Mouse (Mus musculus) megakaryocyte progenitor cell, adult 5-6 weeks (primary cell): ENCODE results near the gene Iapp. TPM values are rescaled to one million over a fixed set of nuclear protein-coding genes. Genes with fewer than 3 reads are reported as not detected.
"Not testable (repeated sequence)": the region's sequence is repeated elsewhere in the genome, so short reads cannot be mapped to it uniquely, and the experiment has no call there.

Experiments
- ATAC-seq: replicated peaks from 2 replicates; pipeline ENCODE4 v1.8.0; 2016; ENCODE audit warnings: mild to moderate bottlenecking, moderate TSS enrichment, inconsistent platforms; ENCODE audit not compliant: poor library complexity
- total RNA-seq, 2 experiments: library from RNA; stranded (forward) in 1 of 2; stranded (reverse) in 1 of 2; fragments of 157-497, 149-512 nt in 1 of 2; fragments of 200-1000 nt in 1 of 2; gene quantifications; 2 replicates each; pipeline versions ENCODE4 v1.2.3 to v1.2.4; 2015 to 2017

Gene Iapp
- total RNA-seq (2015) (not detected in 2 replicates), total RNA-seq (2017) (not detected in 2 replicates)

DNA sequence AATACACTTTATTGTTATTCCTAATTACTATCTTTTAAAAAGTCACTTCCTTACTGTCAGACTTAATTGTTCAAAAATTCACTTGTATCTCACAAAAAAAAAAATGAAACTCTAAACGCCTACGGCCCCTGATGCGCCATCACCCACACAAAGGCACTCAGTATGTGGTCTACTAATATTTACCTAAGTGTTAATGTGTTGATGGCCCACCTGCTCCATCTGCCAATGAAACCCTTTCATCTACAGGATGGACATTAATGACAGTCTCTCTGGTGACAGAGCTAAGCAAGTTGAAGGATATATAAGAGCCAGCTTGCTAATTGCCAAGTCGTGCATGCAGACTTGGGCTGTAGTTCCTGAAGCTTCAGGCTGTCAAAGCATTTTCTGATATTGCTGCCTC is at the start of gene Iapp:
TSS of gene Iapp (plus strand) at position 326 of the 400 bp plus-strand sequence.
- ATAC-seq: no peak

DNA sequence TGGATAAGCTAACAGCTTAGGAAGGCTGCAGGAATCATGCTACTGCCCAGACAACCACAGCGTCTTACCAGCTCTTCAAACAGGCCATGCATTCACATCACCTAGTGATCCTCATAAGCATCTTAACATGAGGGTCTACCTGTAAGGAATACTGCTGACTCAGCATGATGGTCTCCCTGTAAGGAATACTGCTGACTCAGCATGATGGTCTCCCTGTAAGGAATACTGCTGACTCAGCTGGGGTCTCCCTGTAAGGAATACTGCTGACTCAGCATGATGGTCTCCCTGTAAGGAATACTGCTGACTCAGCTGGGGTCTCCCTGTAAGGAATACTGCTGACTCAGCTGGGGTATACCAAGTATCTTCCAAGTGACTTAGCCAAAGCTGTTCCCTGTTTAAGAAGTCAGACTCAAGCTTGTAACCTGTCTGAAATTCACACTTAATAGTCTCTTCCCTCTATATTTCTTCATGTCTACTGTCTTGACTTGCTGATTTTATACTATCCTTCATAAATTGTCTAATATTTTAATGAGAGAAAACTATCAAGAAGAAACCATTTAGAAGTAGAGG is 47.4 kb upstream of the Iapp start:
- ATAC-seq: not testable (repeated sequence)

DNA sequence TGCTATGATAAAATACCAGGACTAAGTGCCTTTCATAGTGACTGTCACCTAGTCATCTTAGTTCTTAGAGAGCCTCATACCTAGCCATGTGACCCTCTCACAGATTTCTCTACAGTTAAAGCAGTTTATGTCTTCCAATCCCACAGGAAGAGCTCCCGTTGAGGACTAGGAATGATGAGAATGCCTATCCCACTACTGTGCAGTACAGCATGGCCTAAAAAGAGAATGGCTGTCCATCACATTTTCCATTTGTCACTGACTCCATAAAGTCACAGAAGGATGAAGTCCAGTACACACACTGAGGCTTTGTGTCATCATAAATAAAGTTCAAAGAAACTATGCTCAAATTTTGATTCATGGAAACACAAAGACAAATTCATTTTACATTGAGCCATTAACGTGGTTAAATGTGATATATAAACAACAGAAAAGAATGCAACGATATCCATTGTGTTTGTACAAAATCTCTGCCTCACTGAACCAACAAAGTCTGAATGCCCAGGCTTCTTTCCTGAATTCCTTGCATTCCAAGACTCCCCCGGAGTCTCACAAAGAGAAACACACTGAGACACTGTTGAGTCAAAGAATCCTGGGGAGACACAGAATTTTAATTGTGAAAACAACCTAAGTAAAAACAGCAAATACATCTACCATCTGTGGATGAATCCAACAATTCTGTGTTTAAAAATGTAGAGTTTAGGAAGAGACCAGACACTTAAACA is 22.3 kb upstream of the Iapp start:
- no peak for ATAC-seq

DNA sequence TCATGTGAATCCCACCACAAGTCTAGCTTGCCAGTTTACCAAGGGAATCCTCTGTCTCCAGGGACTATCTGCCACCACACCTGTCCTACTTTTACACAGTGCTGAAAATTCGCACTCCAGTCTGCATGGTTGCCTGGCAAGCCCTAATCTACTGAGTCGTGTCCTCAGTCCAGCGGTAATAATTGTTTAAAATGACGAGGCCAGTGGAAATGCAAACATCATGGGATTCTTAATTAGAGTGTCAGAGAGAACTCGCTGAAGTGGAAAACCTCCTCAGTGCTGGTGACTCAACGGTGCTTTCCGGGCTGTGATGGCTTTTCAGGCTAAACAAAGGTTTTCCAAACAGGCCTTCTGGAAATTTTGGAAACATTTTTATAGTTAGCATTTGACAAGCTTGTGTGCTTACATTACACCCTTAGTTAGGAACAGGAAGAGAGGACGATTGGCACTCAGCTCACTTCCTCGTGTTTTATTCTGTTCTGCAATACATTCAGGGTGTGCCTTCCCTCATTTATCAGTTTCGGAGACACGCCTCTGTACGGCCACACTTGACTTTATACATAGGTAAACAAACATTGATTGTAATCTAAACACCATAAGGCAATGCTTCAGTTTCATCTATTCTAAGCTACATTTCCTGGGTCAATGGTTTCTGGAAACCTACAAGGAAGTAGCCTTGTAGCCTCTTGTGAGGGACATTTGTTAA is 8.7 kb upstream of the Iapp start:
- ATAC-seq: no peak

DNA sequence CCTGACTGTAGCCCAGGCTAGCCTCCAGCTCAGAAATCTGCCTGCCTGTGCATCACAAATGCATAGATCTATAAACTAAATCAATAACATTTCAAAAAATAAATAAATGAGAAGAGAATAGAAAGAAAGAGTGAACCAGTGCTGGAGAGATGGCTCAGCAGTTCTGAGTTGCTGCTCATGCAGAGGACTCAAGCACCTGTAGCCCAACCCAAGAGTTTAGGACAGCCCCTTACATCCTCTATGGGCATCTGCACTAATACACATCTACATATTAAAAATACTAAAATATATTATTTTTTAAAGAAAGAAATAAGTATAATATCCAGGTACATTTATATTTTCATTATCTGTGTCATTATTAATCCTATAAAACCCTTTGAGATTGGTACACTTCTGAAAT is 6.9 kb downstream of the Iapp start:
- no peak for ATAC-seq

DNA sequence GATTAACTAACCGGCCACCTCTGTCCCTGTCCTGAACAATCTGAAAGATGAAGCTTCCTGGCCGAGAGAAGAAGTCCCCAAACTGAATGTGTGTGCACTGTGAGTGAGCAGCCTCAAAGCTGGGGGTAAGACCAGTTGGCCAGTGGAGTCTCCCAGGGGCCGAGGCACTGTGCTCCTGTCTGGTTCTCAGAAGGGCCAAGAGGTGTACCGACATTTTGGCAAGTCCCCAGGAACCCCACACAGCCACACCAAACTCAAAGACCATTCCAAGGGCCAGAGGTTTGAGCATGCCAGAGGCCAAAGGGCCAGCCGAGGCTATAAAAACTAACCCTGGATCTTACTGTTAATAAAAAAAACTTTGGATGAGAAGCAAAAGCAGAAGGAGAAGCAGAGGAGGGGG is 16.1 kb downstream of the Iapp start:
- ATAC-seq: no peak

DNA sequence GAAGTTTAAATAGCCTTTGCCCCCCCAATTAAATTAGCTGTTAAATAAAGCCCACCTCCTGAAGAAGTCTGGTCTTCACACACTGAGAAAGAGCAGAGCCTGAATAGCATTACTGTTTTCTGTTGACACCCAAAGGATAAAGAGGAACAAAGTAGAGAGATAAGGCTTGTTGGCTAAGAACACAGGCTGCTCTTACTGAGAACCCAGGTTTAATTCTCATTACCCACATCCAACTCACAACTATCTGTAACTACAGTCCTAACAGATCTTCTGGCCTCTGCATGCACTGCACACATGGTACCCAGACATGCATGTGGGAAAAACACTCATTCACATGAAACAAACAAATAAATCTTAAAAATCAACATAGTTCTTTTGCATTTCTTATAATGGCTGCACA is 18.9 kb downstream of the Iapp start:
- 0 out of 2 replicates have a peak, but pooled peaks have one; percentile 17 for ATAC-seq

DNA sequence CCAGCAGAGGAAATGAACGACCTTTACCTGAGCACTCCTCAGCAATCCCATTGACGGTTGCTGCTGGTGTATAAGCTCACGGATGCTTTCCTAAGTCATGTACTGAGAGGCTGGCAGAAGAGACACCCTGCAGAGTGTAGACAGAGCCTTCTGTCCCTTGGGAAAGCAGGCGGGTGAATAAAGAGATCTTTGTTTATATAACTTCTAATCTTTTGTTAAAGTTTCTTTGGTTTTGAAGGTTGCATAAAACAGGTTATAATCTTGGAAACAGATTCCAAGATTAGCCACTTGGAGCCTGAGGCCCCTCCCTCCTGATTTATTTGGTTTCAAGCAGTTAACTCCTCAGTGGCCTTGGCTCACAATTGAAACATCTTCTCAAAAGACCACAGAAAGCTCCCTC is 24.7 kb downstream of the Iapp start, which contains the start of gene Slco1a5:
TSS of gene Slco1a5 (minus strand) at position 101 of the 400 bp plus-strand sequence.
- no peak for ATAC-seq

DNA sequence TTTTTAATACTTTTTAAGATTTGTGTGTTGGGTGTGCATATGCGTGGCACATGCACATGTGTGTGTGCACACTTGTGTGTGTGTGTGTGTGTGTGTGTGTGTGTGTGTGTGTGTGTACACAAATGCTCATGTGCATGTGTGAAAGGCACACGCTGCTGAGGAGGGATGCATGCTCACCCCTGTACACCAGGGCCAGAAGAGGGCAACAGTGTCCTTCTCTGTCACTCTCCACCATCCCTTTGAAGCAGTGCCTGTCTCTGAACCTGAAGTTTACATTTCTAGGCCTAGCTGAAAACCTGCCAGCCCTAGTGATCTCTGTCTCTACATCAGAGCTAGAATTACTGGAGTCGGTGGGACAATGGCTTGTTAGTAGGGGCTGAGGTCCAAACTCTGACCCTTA is 28.4 kb downstream of the Iapp start:
- peak; percentile 56; the same call in 1 of the 2 replicates for ATAC-seq

DNA sequence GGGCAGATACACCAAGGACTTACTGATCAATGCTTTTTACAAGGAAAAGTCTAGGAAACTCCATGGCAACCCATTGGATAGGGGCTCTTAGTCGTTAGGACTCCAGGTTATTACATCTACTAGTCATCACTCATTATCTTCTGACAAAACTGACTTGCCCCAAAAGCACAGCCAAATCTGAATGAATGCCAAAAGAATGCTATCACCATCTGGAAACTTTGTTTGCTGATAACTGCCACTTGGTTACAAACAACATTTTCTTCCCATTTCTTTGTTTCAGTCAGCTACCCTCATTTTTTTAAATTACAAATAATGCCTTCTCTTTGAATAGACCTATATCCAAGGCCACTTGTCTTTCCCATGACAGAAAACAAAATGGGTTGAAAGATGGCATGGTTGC is 31.0 kb downstream of the Iapp start:
- no peak for ATAC-seq

DNA sequence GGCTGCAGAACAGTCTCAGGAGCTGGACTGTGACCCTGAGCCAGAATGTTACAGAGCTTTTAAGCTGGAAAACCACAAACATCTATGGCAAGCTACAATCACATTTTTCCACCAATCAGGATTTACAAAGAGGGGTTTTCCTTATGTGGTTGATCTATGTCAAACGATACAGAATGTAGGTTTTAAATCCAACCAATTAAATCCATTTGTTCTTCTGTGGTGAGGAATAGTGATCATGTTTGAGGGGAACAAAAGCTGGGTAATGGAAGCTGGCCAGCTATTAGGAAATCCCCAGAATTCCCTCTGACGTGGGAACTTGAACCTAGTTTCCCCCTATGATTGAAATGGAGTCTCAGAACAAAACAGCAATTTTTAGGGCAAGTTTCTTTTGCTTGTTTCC is 40.7 kb downstream of the Iapp start:
- no peak for ATAC-seq

DNA sequence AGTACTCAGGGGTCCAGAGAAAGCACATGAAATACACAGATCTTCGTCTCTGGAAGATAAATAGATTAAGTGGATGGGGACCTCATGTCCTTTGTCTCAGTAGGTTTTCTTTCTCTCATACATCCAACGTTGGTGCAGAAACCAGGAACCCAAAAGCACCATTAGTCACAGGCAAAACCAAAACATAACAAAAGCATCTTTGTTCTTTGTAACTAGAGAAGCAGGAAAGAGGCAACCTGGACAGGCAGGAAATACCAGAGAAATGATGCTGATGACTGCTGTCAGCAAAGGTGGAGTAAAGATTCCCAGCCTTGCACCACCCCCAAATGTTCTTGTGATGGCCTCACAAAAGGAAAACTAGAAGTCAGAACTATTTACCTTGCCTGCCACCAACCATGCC is 41.4 kb downstream of the Iapp start:
- no peak for ATAC-seq

DNA sequence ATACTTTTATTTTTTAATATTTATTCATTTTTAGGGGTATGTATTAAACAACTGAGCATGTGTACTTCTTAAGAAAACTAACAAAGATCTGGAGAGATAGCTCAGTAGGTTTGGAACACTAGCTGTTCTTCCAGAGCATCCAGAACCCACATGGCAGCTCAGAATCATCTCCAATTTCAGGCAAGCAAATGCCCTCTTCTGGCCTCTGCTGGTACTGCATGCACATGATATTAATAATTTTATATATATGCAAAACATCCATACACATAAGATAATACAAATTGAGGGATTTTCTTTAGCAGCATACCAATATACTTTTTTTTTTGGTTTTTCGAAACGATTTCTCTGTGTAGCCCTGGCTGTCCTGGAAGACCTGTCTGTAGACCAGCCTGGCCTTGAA is 45.3 kb downstream of the Iapp start:
- ATAC-seq: peak; percentile 38

DNA sequence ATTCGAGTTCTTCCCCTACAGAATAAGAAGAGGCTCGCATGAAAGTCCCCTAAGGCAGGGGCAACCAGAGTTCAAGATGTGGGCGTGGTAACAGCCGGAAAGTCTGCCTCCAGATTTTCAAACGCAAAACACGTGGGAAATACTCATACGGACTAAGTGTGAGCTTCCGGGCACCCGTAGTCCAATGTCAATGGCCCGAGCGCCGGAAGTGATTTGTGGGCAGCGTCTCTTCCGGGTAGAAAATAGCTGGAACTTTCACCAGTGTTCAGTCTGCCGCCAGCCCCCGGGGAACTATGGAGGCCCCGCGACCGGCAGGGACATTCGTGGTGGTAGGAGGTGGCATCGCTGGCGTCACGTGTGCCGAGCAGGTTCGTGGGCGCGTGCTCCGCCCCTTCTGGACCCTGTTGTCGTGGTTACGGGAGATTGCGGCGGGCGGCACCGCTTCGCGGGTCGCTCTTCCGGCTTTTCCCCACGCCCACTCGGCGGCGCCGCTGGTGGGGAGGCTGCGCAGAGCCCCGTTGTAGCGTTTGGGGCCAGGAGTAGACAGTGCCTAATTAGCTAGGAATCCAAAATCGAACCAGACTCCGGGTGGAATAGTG is 47.3 kb downstream of the Iapp start, which contains the start of gene Pyroxd1:
TSS of gene Pyroxd1 (plus strand) at position 215 of the 599 bp plus-strand sequence.
- peak; percentile 88 for ATAC-seq

DNA sequence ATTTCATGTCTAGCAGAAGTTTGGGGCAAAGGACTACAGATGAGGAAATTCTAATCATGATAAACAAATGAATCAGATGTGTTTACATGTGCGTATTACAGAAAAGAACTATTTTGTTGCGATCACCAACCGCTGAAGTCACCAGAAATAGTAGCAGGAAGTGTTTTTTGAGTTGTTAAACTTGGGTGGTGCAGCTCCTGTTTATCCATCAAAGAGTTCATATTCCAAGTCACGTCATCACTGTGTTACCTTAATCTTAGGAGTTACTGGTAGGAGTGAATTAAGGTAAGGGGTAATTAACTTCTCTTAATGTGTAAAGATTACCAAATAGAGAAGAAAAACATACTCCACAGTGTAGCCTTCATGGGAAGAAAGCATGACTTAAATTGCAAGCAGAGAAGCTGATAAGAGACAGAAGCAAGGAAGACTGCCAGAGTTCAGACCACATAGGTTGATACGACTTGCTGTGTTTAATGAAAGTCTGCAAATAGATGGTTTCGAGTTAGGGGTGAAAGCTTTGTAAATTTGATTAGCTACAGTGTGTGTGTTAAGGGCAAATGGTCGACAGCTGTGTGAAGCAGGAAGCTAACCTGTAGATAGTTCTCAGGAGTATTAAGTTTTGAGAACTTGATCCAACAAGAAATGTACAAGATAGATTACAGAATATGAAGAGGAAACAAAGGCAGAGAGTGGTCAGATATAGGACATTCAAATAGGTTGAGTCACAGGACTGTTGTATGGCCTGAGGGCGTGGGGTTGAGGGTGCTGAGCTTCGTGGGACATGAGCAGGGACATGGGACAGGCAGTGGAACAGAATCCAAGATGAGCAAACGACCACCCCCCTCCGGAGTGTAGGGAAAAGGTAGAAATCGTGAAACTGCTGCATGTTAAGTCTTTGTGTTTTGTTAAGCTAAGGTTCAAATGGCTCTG is 48.2 kb downstream of the Iapp start:
- ATAC-seq: peak; percentile 18; the same call in 1 of the 2 replicates

DNA sequence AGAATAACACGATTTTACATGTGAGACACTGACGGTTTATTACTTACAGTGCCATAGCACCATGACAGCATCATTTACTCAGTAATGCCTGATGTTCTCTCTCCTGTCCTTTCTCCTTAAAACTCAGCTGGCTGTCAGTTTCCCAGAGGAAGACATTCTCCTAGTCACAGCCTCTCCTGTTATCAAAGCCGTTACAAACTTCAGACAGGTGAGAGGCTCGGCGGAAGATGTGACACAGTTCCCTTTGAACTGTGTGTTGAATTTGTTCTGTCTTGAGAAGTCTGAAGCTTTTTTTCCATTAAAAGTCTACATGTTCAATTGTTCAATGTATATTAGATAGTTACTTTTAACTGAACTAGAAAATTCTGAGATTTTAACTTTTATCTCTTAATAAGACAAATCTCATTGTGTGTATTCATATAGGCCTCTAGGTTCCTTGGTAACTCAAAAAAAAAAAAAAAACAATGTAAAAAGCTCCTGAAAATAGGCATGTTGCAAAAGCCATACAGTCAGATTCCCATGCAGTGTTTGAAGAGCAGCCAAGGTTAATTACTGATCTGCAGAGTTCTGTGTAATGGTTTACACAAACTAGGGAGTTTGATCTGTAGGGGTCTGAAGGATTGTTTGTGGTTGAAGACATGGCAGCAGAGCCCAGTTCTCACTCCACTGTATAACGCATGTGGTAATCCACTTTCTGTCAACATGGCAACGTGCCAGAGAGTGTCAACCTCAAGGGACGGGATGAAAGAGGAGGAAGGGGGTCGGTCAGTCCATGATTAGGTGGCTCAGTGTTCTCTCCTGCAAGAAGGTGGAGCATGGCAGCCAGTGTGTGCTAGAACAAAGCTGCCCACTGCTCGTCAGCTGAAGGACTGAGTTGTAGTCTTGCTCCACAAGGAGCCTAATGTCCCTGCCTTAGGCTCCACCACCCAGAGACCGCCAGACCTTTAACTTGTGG is 49.5 kb downstream of the Iapp start:
- ATAC-seq: no peak

DNA sequence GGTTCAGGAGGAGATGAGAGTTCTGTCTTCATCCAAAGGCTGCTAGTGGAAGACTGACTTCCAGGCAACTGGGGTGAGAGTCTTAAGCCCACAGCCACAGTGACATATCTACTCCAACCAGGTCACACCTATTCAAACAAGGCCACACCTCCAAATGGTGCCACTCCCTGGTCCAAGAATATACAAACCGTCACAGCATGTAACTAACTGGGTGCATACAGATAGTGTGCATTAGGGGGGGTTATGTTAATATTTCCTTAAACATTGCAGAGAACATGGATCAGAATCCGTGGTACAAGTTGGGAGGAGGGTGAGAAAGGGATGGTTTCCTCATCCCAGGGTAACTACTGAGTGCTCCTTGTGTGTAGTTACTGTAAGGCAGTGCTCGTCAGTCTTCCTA is 53.9 kb downstream of the Iapp start:
- not testable (repeated sequence) for ATAC-seq
